Mouse (Mus musculus) testis, postnatal 14 days (tissue): Measurements from ENCODE around the gene Serpina3b.

Experiments used
- DNase-seq: peaks from one replicate; pipeline ENCODE4 v3.0.0; 2021; ENCODE audit warnings: low spot score

Serpina3b gene

GRCm38 (mm10) chr12:104127696-104128095 lies at the start of gene Serpina3b:
Serpina3b (plus strand) TSS chr12:104127996.
- DNase-seq: no peak

GRCm38 (mm10) chr12:104090119-104090518 lies 37.7 kb upstream of the Serpina3b start:
- no peak for DNase-seq

GRCm38 (mm10) chr12:104091303-104091702 lies 36.5 kb upstream of the Serpina3b start:
- no peak for DNase-seq

GRCm38 (mm10) chr12:104100768-104101167 lies 27.0 kb upstream of the Serpina3b start, which contains the start of gene Serpina5:
Serpina5 (plus strand) TSS chr12:104101113.
- DNase-seq: peak; percentile 57

- no peak for DNase-seq
Observed at GRCm38 (mm10) chr12:104105847-104106246, 21.9 kb upstream of the Serpina3b start.

GRCm38 (mm10) chr12:104106919-104107318 lies 20.9 kb upstream of the Serpina3b start:
- no peak for DNase-seq

- no peak for DNase-seq
Observed at GRCm38 (mm10) chr12:104108507-104108906, 19.3 kb upstream of the Serpina3b start.

- DNase-seq: peak; percentile 28
Observed at GRCm38 (mm10) chr12:104112333-104112732, 15.5 kb upstream of the Serpina3b start, which contains the start of gene Serpina3a. Serpina3a (plus strand) TSS chr12:104112724.

- DNase-seq: no peak
Observed at GRCm38 (mm10) chr12:104114921-104115579, 12.7 kb upstream of the Serpina3b start.

GRCm38 (mm10) chr12:104123097-104123496 lies 4.7 kb upstream of the Serpina3b start:
- DNase-seq: no peak

GRCm38 (mm10) chr12:104123996-104124395 lies 3.8 kb upstream of the Serpina3b start:
- DNase-seq: no peak

GRCm38 (mm10) chr12:104125021-104125560 lies 2.7 kb upstream of the Serpina3b start:
- no peak for DNase-seq

- DNase-seq: no peak
Observed at GRCm38 (mm10) chr12:104131041-104131440, 3.2 kb downstream of the Serpina3b start.

- no peak for DNase-seq
Observed at GRCm38 (mm10) chr12:104138216-104138615, 10.4 kb downstream of the Serpina3b start.

GRCm38 (mm10) chr12:104140543-104141103 lies 12.8 kb downstream of the Serpina3b start:
- DNase-seq: no peak

- no peak for DNase-seq
Observed at GRCm38 (mm10) chr12:104141506-104141905, 13.7 kb downstream of the Serpina3b start.

GRCm38 (mm10) chr12:104142427-104142826 lies 14.6 kb downstream of the Serpina3b start:
- DNase-seq: no peak

GRCm38 (mm10) chr12:104143286-104143685 lies 15.5 kb downstream of the Serpina3b start:
- DNase-seq: no peak

- no peak for DNase-seq
Observed at GRCm38 (mm10) chr12:104145571-104145970, 17.8 kb downstream of the Serpina3b start.

GRCm38 (mm10) chr12:104151989-104152388 lies 24.2 kb downstream of the Serpina3b start:
- no peak for DNase-seq

GRCm38 (mm10) chr12:104153041-104153645 lies 25.3 kb downstream of the Serpina3b start:
- DNase-seq: no peak

- no peak for DNase-seq
Observed at GRCm38 (mm10) chr12:104153656-104154055, 25.9 kb downstream of the Serpina3b start, which contains the start of gene Serpina3c. Serpina3c (minus strand) TSS chr12:104153870.

GRCm38 (mm10) chr12:104174747-104175146 lies 47.0 kb downstream of the Serpina3b start:
- DNase-seq: no peak
